Comparison of ENCODE assay signal across 13 mouse cellular contexts in genomic region chr7:141934128-141934898, GRCm38 (mm10). TPM values are rescaled to one million over a fixed set of nuclear protein-coding genes. Genes with fewer than 3 reads are reported as not detected.
DNase-seq lines count a peak whose midpoint lies in the region; ATAC-seq and TF ChIP-seq lines count a peak whose summit lies in the region.
"Had no signal": no experiment of that assay in that cellular context is flagged by ENCODE, and none has a peak within 500 bp of the region (broad histone marks: within the 10 kb centered on the region; RNA-seq: fewer than 3 reads in every experiment).

No protein-coding gene starts in this region.

- H3K9ac ChIP-seq in hindbrain, postnatal 0 days (replicated peaks; ENCODE audit: low read length) = no peak overlapping the region
- H3K9ac ChIP-seq: embryonic facial prominence, embryonic 12.5 days; liver, postnatal 0 days had no signal

- H3K4me3 ChIP-seq in forebrain, embryonic 10.5 days = no peak overlapping the region
- no peak overlapping the region for H3K4me3 ChIP-seq in hindbrain, postnatal 0 days (ENCODE audit: low read length)
- H3K4me3 ChIP-seq in thymus, adult 2 months (ENCODE audit: control insufficient read depth, insufficient read depth, low read length) = no peak overlapping the region
- H3K4me3 ChIP-seq: embryonic facial prominence, embryonic 12.5 days; gastrocnemius, adult 2 months had no signal

- DNase-seq in embryo, embryonic 10 days (ENCODE audit: low spot score) = peak; percentile 31
- no peak for DNase-seq in embryo, embryonic 9.5 days (ENCODE audit: extremely low spot score)
- no peak for DNase-seq in forebrain, embryonic 10.5 days (ENCODE audit: extremely low spot score, low spot score)
- DNase-seq in hindbrain, postnatal 0 days (ENCODE audit: low spot score) = peak; percentile 84
- DNase-seq in retina, embryonic 14.5 days (ENCODE audit: low spot score) = peak; percentile 51
- DNase-seq in yolk sac, embryonic 10.5 days (ENCODE audit: low spot score) = no peak
- no peak for DNase-seq in thymus, adult 2 months
- DNase-seq: adrenal gland, adult 8-10 months; gastrocnemius, adult 2 months; liver, postnatal 0 days; spleen, adult 18-20 months had no signal

- H3K27ac ChIP-seq in forebrain, embryonic 10.5 days = peak overlapping the region; percentile 68; the same call in 1 of the 2 replicates
- peak overlapping the region; percentile 64; the same call in 1 of the 2 replicates for H3K27ac ChIP-seq in hindbrain, postnatal 0 days
- no peak overlapping the region for H3K27ac ChIP-seq in thymus, adult 2 months (ENCODE audit: control insufficient read depth, insufficient read depth, low read length)
- H3K27ac ChIP-seq: embryonic facial prominence, embryonic 12.5 days; gastrocnemius, adult 2 months had no signal

- no peak for TF ChIP-seq CTCF in hindbrain, postnatal 0 days (IDR thresholded peaks at IDR 0.05; ENCODE audit: low read depth)
- no peak for TF ChIP-seq CTCF in thymus, adult 2 months (IDR thresholded peaks at IDR 0.05; ENCODE audit: borderline replicate concordance, control insufficient read depth, extremely low read depth, insufficient read depth, low read length, poor library complexity)

- ATAC-seq in hindbrain, postnatal 0 days = peak; percentile 94
- no peak for ATAC-seq in megakaryocyte, adult 5-6 weeks (ENCODE audit: poor library complexity, severe bottlenecking)
- ATAC-seq: liver, postnatal 0 days had no signal

- TF ChIP-seq POLR2A in thymus, adult 2 months (IDR thresholded peaks at IDR 0.05; ENCODE audit: control insufficient read depth, extremely low read depth, insufficient read depth, low read length, poor library complexity) = no peak

- H3K4me1 ChIP-seq in forebrain, embryonic 10.5 days = peaks cover 10% of the 10 kb centered on the region
- H3K4me1 ChIP-seq in hindbrain, postnatal 0 days (ENCODE audit: insufficient read depth, low read length) = peaks cover 5% of the 10 kb centered on the region; the same call in 1 of the 2 replicates
- H3K4me1 ChIP-seq in thymus, adult 2 months (replicated peaks; ENCODE audit: control insufficient read depth, insufficient read depth, low read length) = no peaks in the 10 kb centered on the region
- H3K4me1 ChIP-seq: embryonic facial prominence, embryonic 12.5 days had no signal

- H3K36me3 ChIP-seq in forebrain, embryonic 10.5 days (replicated peaks) = no peaks in the 10 kb centered on the region
- no peaks in the 10 kb centered on the region for H3K36me3 ChIP-seq in hindbrain, postnatal 0 days (ENCODE audit: insufficient read depth, low read length)
- H3K36me3 ChIP-seq in thymus, adult 2 months (ENCODE audit: control insufficient read depth, insufficient read depth, low read length) = no peaks in the 10 kb centered on the region
- H3K36me3 ChIP-seq: embryonic facial prominence, embryonic 12.5 days had no signal

- 66% methylated on average over 7 of the region's 7 CpGs for WGBS in forebrain, embryonic 10.5 days
- WGBS in hindbrain, postnatal 0 days = 27% methylated on average over 7 of the region's 7 CpGs
- 76% methylated on average over 7 of the region's 7 CpGs for WGBS in thymus, adult 2 months

- H3K4me2 ChIP-seq in hindbrain, postnatal 0 days (ENCODE audit: low read depth, low read length) = no peak overlapping the region
- H3K4me2 ChIP-seq: embryonic facial prominence, embryonic 12.5 days had no signal

- H3K9me3 ChIP-seq in forebrain, embryonic 10.5 days = no peaks in the 10 kb centered on the region
- H3K9me3 ChIP-seq in hindbrain, postnatal 0 days (ENCODE audit: low read length) = no peaks in the 10 kb centered on the region
- H3K9me3 ChIP-seq: embryonic facial prominence, embryonic 12.5 days had no signal

- 0 out of 2 replicates have a peak, but pooled peaks cover 5% of the 10 kb centered on the region for H3K27me3 ChIP-seq in forebrain, embryonic 10.5 days (ENCODE audit: poor library complexity, severe bottlenecking)
- no peaks in the 10 kb centered on the region for H3K27me3 ChIP-seq in hindbrain, postnatal 0 days (ENCODE audit: insufficient read depth, low read length)
- no peaks in the 10 kb centered on the region; the same call in 1 of the 2 replicates for H3K27me3 ChIP-seq in thymus, adult 2 months (ENCODE audit: control insufficient read depth, insufficient read depth, low read length)

RNA-seq across cellular contexts. Expression of gene Brsk2, which starts 15.2 kb away (rescaled TPM):
- 6.0 and 6.7 TPM in 2 replicates for polyA plus RNA-seq in forebrain, embryonic 10.5 days (2016; fragmentation: Nextera tagmentation; extraction: Ambion mirVana)
- total RNA-seq in hindbrain, postnatal 0 days (2014; rRNA removed) = 136 and 143 TPM in 2 replicates
- polyA plus RNA-seq in hindbrain, postnatal 0 days (2015; fragmentation: Nextera tagmentation; extraction: Ambion mirVana) = 17.9 and 18.0 TPM in 2 replicates
- not detected in 2 replicates for total RNA-seq in megakaryocyte, adult 5-6 weeks (2015)
- not detected in 2 replicates for total RNA-seq in megakaryocyte, adult 5-6 weeks (2017)
- polyA plus RNA-seq in thymus, adult 2 months (2012; rRNA removed) = 0.27 and 0.40 TPM in 2 replicates

RNA-seq across cellular contexts. Expression of gene Tollip, which starts 16.0 kb away (rescaled TPM):
- polyA plus RNA-seq in forebrain, embryonic 10.5 days (2016; fragmentation: Nextera tagmentation; extraction: Ambion mirVana) = 51.2 and 53.2 TPM in 2 replicates
- 120 and 121 TPM in 2 replicates for total RNA-seq in hindbrain, postnatal 0 days (2014; rRNA removed)
- polyA plus RNA-seq in hindbrain, postnatal 0 days (2015; fragmentation: Nextera tagmentation; extraction: Ambion mirVana) = 68.5 and 72.6 TPM in 2 replicates
- 29.0 and 30.9 TPM in 2 replicates for total RNA-seq in megakaryocyte, adult 5-6 weeks (2015)
- total RNA-seq in megakaryocyte, adult 5-6 weeks (2017) = 30.7 and 38.7 TPM in 2 replicates
- polyA plus RNA-seq in thymus, adult 2 months (2012; rRNA removed) = 131 and 134 TPM in 2 replicates

Comparison
In these comparisons a context has a peak if more than half of its experiments do, and no peak if none do; other contexts are left out.
1. DNase-seq: peak in embryo, embryonic 10 days (single experiment), hindbrain, postnatal 0 days (single experiment) and retina, embryonic 14.5 days (single experiment); none in embryo, embryonic 9.5 days (single experiment), forebrain, embryonic 10.5 days (single experiment), yolk sac, embryonic 10.5 days (single experiment) and thymus, adult 2 months (single experiment).